Mouse (Mus musculus) testis, postnatal 14 days (tissue): ENCODE data around the gene Rgp1.

Source experiments
- DNase-seq: peaks from one replicate; pipeline ENCODE4 v3.0.0; 2021; ENCODE audit warnings: low spot score

Gene Rgp1

GRCm38 (mm10) chr4:43598650-43599380 is 20.3 kb downstream of the Rgp1 start:
- DNase-seq = no peak

DNA sequence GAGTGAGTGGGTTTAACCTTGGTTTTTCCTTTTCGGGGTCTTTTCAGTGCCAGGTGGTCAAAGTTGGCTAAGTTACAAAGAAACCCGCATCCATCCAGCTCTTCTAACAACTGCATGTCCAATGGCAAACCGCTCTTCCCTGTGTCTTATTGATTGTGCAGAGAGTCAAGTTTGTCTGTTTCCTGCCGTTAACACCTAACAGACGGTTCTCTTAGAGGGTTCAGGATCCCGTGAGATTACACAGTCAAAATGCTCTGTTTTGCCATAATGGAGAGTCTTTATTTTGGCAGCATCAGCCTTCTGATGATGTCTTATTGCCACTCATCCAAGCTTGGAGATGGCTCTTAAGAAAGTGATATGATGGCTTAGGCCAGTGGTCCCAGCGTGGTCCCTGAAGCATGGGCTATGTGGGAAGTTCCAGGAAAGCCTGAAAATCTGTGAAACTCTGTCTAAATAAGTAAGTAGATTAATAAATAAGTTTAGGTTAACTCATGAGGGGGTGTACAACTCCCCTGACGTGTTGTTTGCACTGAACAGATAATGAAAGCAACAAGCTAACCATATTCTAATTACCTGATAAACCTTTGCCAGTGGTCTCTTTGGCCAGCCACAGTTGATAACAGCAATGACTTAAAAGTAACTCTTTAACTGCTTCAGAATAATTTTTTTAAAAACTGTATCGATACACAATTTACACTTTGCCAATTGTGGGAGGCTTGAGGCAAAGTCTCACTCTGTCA is 21.9 kb downstream of the Rgp1 start:
- no peak for DNase-seq

DNA sequence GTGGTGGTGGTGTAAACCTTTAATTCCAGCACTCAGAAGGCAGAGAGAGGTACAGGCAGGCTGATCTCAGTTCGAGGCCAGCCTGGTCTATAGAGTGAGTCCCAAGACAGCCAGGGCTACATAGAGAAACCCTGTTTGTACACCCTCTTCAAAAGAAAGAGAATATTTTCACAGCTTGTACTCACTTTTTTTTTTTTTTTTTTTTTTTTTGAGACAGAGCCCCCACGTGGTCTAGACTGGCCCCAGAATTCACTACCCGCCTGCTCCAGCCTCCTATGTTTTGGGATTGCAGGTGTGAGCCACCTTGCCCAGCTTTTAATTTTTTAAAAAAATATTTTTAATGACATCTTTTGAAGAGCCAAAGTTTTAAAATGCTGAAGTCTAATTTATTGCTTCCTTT is 25.6 kb downstream of the Rgp1 start:
- DNase-seq = no peak

GRCm38 (mm10) chr4:43604751-43605685 is 26.5 kb downstream of the Rgp1 start:
- DNase-seq = no peak

GRCm38 (mm10) chr4:43612534-43612933 is 34.0 kb downstream of the Rgp1 start:
- no peak for DNase-seq

- DNase-seq = no peak
Measured at GRCm38 (mm10) chr4:43613060-43613730, 34.7 kb downstream of the Rgp1 start.

DNA sequence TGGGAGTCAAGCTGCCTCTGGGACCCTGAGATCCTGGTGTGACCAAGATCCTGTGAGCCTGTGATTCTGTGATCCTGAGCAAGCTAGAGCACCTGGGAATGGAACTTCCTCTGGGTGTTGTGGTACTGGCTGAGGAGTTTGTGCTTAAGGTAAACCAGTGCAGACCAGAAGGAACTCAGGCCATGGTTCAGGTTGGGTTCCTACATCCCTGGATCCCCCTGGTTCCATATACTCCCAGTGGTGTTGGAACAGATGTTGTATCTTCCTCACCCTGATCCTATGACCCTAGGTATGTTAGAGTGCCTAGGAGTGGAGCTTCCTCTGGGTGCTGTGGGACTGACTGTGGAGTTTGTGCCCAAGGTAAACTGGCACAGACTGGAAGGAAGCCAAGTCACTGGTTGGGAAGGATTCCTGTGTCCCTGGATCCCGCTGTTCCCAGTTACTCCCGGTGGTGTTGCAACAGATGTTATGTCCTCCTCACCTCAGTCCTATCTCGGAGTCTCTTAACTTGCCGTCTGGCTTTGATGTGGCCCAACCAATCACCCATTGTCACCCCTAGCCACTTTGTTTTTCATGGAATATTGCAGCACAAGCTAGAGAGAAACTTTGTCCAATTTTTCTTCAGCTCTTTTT is 41.7 kb downstream of the Rgp1 start:
- DNase-seq = no peak

GRCm38 (mm10) chr4:43629106-43629817 is 50.7 kb downstream of the Rgp1 start:
- no peak for DNase-seq

GRCm38 (mm10) chr4:43630030-43630581 is 51.6 kb downstream of the Rgp1 start:
- peak; percentile 76 for DNase-seq

GRCm38 (mm10) chr4:43630671-43631045 is 52.1 kb downstream of the Rgp1 start:
- no peak for DNase-seq

DNA sequence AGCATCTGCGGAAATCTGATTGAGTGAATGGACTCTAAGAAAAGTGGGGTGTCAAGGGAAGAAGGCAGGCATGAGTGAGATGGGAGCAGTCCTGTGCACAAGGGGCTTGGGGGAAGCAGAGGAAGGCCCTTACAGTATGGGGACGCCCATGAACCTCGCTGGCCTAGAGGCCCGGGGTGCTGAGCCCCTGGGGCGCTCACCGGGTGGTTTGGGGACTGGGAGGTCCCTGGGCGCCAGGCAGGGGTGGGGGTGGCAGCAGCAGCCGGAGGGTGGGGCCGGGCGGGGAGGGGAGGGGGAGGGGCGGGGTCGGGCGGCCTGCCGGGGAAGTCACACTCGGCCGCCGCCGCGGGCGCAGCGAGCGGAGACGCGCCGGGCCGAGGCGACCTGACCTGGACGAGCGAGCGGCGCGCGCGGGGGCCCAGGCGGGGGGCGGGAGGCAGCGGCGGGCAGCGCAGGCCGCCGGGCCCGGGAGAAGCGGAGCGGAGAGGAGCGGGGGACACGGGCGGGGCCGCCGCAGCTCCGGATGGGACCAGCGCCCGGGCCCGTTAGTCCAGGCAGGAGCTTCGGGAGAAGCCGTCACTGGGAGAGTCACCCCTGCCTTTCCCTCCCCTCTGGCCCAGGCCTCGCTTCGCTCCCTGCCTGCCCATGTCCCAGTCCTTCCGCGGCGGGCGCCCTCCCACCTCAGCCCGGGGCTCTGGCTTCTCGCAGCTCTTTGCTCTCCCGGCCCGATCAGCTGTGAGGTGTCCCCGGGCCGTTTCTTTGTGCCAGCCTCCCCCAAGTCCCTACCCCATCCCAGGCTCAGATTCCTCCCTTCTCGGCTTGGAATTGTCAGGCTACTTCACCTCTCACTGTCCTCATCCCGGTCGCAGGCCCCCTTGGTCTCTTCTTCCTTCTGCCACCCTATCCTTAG is 52.8 kb downstream of the Rgp1 start, which contains the start of gene Npr2:
TSS of gene Npr2 (plus strand) at position 890 of the 910 bp plus-strand sequence.
- DNase-seq = peak; percentile 40

GRCm38 (mm10) chr4:43631956-43632920 is 53.7 kb downstream of the Rgp1 start:
- no peak for DNase-seq

- DNase-seq = no peak
Measured at GRCm38 (mm10) chr4:43633296-43633695, 54.8 kb downstream of the Rgp1 start.

DNA sequence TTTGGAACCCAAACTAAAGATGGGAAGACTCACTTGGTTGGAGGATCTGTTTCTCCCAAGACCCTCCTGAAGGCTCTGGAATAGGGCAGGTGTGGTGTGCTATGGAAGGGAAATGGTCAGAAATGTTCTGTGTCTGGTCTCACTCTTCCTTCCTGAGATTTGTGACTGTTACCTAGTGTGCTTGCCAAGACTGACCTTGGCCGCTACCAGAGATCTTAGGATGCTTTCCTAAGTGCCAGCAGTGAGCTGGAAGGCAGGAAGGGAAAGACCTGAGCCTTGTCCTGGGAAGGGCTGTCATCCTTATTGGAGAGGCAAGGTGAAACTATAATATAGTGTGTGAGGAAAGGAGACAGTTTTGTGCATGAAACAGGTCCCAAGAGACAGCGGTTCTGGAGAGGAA is 55.2 kb downstream of the Rgp1 start:
- no peak for DNase-seq

GRCm38 (mm10) chr4:43634621-43635374 is 56.3 kb downstream of the Rgp1 start:
- no peak for DNase-seq

- DNase-seq = no peak
Measured at GRCm38 (mm10) chr4:43636751-43637150, 58.2 kb downstream of the Rgp1 start.
